Mouse (Mus musculus): ENCODE results near the gene G6pc3. TPM values are rescaled to one million over a fixed set of nuclear protein-coding genes. Genes with fewer than 3 reads are reported as not detected.
A peak's percentile ranks its signal among the peaks of the same experiment; 100 is the strongest.

The G6pc3 gene
- polyA plus RNA-seq, 1 experiment from 2014 or later = 42.0 TPM

GRCm38 (mm10) chr11:102211936-102212341 is 22.5 kb downstream of the G6pc3 start:
- WGBS = 42% methylated on average over 18 of the region's 18 CpGs
- no peak overlapping the region for H3K9ac ChIP-seq (replicated peaks)
- H3K36me3 ChIP-seq = 0 out of 2 replicates have a peak, but pooled peaks cover 4% of the 10 kb centered on the region
- no peak overlapping the region for H3K4me3 ChIP-seq (replicated peaks)
- H3K27me3 ChIP-seq (replicated peaks) = no peaks in the 10 kb centered on the region
- peaks cover 88% of the 10 kb centered on the region for H3K4me1 ChIP-seq
- ATAC-seq (ENCODE audit: low FRiP score) = no peak
- H3K4me2 ChIP-seq = no peak overlapping the region
- H3K27ac ChIP-seq (replicated peaks) = no peak overlapping the region
- no peaks in the 10 kb centered on the region for H3K9me3 ChIP-seq (replicated peaks)

GRCm38 (mm10) chr11:102214430-102215156 is 25.2 kb downstream of the G6pc3 start:
- WGBS = 40% methylated on average over 10 of the region's 10 CpGs
- Histone ChIP-seq H3K4me2 (no peak overlapping the region), H3K27me3 (replicated peaks) (no peaks in the 10 kb centered on the region), H3K4me3 (replicated peaks) (no peak overlapping the region), H3K36me3 (0 out of 2 replicates have a peak, but pooled peaks cover 9% of the 10 kb centered on the region), H3K27ac (replicated peaks) (peak overlapping the region; percentile 33; the same call in 1 of the 2 replicates), H3K9ac (replicated peaks) (no peak overlapping the region; the same call in 1 of the 2 replicates), H3K9me3 (replicated peaks) (no peaks in the 10 kb centered on the region), H3K4me1 (peaks cover 91% of the 10 kb centered on the region)
- ATAC-seq (ENCODE audit: low FRiP score) = no peak

GRCm38 (mm10) chr11:102215511-102215910 is 26.1 kb downstream of the G6pc3 start:
- H3K4me2 ChIP-seq = peak overlapping the region; percentile 9; the same call in 1 of the 2 replicates
- H3K9me3 ChIP-seq (replicated peaks) = no peaks in the 10 kb centered on the region
- H3K27ac ChIP-seq (replicated peaks) = peak overlapping the region; percentile 37; the same call in 1 of the 2 replicates
- ATAC-seq (ENCODE audit: low FRiP score) = no peak
- no peak overlapping the region for H3K4me3 ChIP-seq (replicated peaks)
- H3K27me3 ChIP-seq (replicated peaks) = no peaks in the 10 kb centered on the region
- 0 out of 2 replicates have a peak overlapping the region, but pooled peaks have one; percentile 10 for H3K9ac ChIP-seq (replicated peaks)
- WGBS = 70% methylated on average over 11 of the region's 11 CpGs
- 0 out of 2 replicates have a peak, but pooled peaks cover 9% of the 10 kb centered on the region for H3K36me3 ChIP-seq
- H3K4me1 ChIP-seq = peaks cover 91% of the 10 kb centered on the region

- Histone ChIP-seq H3K4me1 (peaks cover 87% of the 10 kb centered on the region), H3K4me2 (peak overlapping the region; percentile 46), H3K9ac (replicated peaks) (0 out of 2 replicates have a peak overlapping the region, but pooled peaks have one; percentile 10), H3K27me3 (replicated peaks) (no peaks in the 10 kb centered on the region), H3K27ac (replicated peaks) (peak overlapping the region; percentile 37), H3K36me3 (0 out of 2 replicates have a peak, but pooled peaks cover 9% of the 10 kb centered on the region), H3K9me3 (replicated peaks) (no peaks in the 10 kb centered on the region), H3K4me3 (replicated peaks) (no peak overlapping the region)
- ATAC-seq (ENCODE audit: low FRiP score) = no peak
- WGBS = 45% methylated on average over 12 of the region's 12 CpGs
Observed at GRCm38 (mm10) chr11:102216056-102216885, 26.9 kb downstream of the G6pc3 start.

- Histone ChIP-seq H3K4me1 (peaks cover 85% of the 10 kb centered on the region), H3K4me2 (peak overlapping the region; percentile 46; the same call in 1 of the 2 replicates), H3K27ac (replicated peaks) (peak overlapping the region; percentile 48), H3K36me3 (peaks cover 10% of the 10 kb centered on the region; the same call in 1 of the 2 replicates), H3K4me3 (replicated peaks) (no peak overlapping the region), H3K9ac (replicated peaks) (no peak overlapping the region), H3K9me3 (replicated peaks) (no peaks in the 10 kb centered on the region), H3K27me3 (replicated peaks) (no peaks in the 10 kb centered on the region)
- ATAC-seq (ENCODE audit: low FRiP score) = no peak
- 58% methylated on average over 5 of the region's 5 CpGs for WGBS
Observed at GRCm38 (mm10) chr11:102216886-102217240, 27.4 kb downstream of the G6pc3 start.

- no peak overlapping the region for H3K27ac ChIP-seq (replicated peaks)
- ATAC-seq (ENCODE audit: low FRiP score) = no peak
- H3K27me3 ChIP-seq (replicated peaks) = no peaks in the 10 kb centered on the region
- H3K4me2 ChIP-seq = peak overlapping the region; percentile 46
- no peak overlapping the region for H3K9ac ChIP-seq (replicated peaks)
- 76% methylated on average over 6 of the region's 6 CpGs for WGBS
- H3K9me3 ChIP-seq (replicated peaks) = no peaks in the 10 kb centered on the region
- H3K4me1 ChIP-seq = peaks cover 84% of the 10 kb centered on the region
- peak overlapping the region; percentile 20; the same call in 1 of the 2 replicates for H3K4me3 ChIP-seq (replicated peaks)
- H3K36me3 ChIP-seq = peaks cover 13% of the 10 kb centered on the region; the same call in 1 of the 2 replicates
Observed at GRCm38 (mm10) chr11:102217396-102217795, 28.0 kb downstream of the G6pc3 start.

GRCm38 (mm10) chr11:102217876-102218430 is 28.5 kb downstream of the G6pc3 start:
- Histone ChIP-seq H3K27me3 (replicated peaks) (no peaks in the 10 kb centered on the region), H3K4me1 (peaks cover 85% of the 10 kb centered on the region), H3K9ac (replicated peaks) (0 out of 2 replicates have a peak overlapping the region, but pooled peaks have one; percentile 29), H3K36me3 (peaks cover 13% of the 10 kb centered on the region; the same call in 1 of the 2 replicates), H3K4me2 (peak overlapping the region; percentile 46), H3K4me3 (replicated peaks) (peak overlapping the region; percentile 20), H3K27ac (replicated peaks) (peak overlapping the region; percentile 68; the same call in 1 of the 2 replicates), H3K9me3 (replicated peaks) (no peaks in the 10 kb centered on the region)
- 74% methylated on average over 7 of the region's 7 CpGs for WGBS
- ATAC-seq (ENCODE audit: low FRiP score) = no peak

- WGBS = under 1% methylated on average over 10 of the region's 10 CpGs
- peaks cover 13% of the 10 kb centered on the region; the same call in 1 of the 2 replicates for H3K36me3 ChIP-seq
- H3K9ac ChIP-seq (replicated peaks) = peak overlapping the region; percentile 29; the same call in 1 of the 2 replicates
- no peaks in the 10 kb centered on the region for H3K9me3 ChIP-seq (replicated peaks)
- no peaks in the 10 kb centered on the region for H3K27me3 ChIP-seq (replicated peaks)
- ATAC-seq (ENCODE audit: low FRiP score) = peak; percentile 68
- H3K27ac ChIP-seq (replicated peaks) = peak overlapping the region; percentile 68
- peaks cover 87% of the 10 kb centered on the region for H3K4me1 ChIP-seq
- H3K4me3 ChIP-seq (replicated peaks) = peak overlapping the region; percentile 20
- H3K4me2 ChIP-seq = peak overlapping the region; percentile 46
Observed at GRCm38 (mm10) chr11:102218783-102219182, 29.4 kb downstream of the G6pc3 start.

- Histone ChIP-seq H3K27me3 (replicated peaks) (no peaks in the 10 kb centered on the region), H3K36me3 (peaks cover 13% of the 10 kb centered on the region; the same call in 1 of the 2 replicates), H3K4me3 (replicated peaks) (no peak overlapping the region), H3K9ac (replicated peaks) (no peak overlapping the region; the same call in 1 of the 2 replicates), H3K27ac (replicated peaks) (peak overlapping the region; percentile 68), H3K4me2 (peak overlapping the region; percentile 46), H3K9me3 (replicated peaks) (no peaks in the 10 kb centered on the region), H3K4me1 (peaks cover 87% of the 10 kb centered on the region)
- no peak for ATAC-seq (ENCODE audit: low FRiP score)
- WGBS = 55% methylated on average over 14 of the region's 14 CpGs
Observed at GRCm38 (mm10) chr11:102219247-102219993, 30.0 kb downstream of the G6pc3 start.

- H3K27ac ChIP-seq (replicated peaks) = no peak overlapping the region
- H3K9me3 ChIP-seq (replicated peaks) = no peaks in the 10 kb centered on the region
- no peak overlapping the region for H3K9ac ChIP-seq (replicated peaks)
- H3K4me1 ChIP-seq = peaks cover 87% of the 10 kb centered on the region
- H3K36me3 ChIP-seq = peaks cover 13% of the 10 kb centered on the region; the same call in 1 of the 2 replicates
- ATAC-seq (ENCODE audit: low FRiP score) = no peak
- WGBS = 84% methylated on average over 4 of the region's 4 CpGs
- no peak overlapping the region for H3K4me3 ChIP-seq (replicated peaks)
- no peaks in the 10 kb centered on the region for H3K27me3 ChIP-seq (replicated peaks)
- no peak overlapping the region for H3K4me2 ChIP-seq
Observed at GRCm38 (mm10) chr11:102219994-102220346, 30.6 kb downstream of the G6pc3 start.

Measured in neural tube, embryonic 15.5 days (tissue).